Mouse (Mus musculus) lung, embryonic 16.5 days (tissue): ENCODE results near the gene Kif2a. TPM values are rescaled to one million over a fixed set of nuclear protein-coding genes. Genes with fewer than 3 reads are reported as not detected.

Experiments used
- ATAC-seq: fragments of 200-750 bp; cut with Nextera tagmentation; 2 replicates; pipeline ENCODE4 v1.8.0; 2017; ENCODE audit warnings: low read depth, mild to moderate bottlenecking, moderate library complexity
- H3K27ac ChIP-seq: fragments of 300-500 bp; sonication (generic); 2 replicates; pipeline ENCODE4 v1.5.1; 2014; ENCODE audit warnings: mild to moderate bottlenecking, control low read depth, low read length
- H3K27me3 ChIP-seq: fragments of 300-500 bp; sonication (generic); 2 replicates; pipeline ENCODE4 v1.6.1; 2014; ENCODE audit warnings: low read depth, low read length, mixed read lengths; ENCODE audit not compliant: control insufficient read depth, insufficient read depth
- H3K36me3 ChIP-seq: fragments of 300-500 bp; sonication (generic); 2 replicates; pipeline ENCODE4 v1.6.1; 2014; ENCODE audit warnings: low read length; ENCODE audit not compliant: control insufficient read depth, insufficient read depth
- H3K4me1 ChIP-seq: fragments of 300-500 bp; sonication (generic); replicated peaks from 2 replicates; pipeline ENCODE4 v1.6.1; 2014; ENCODE audit warnings: low read length, mixed read lengths; ENCODE audit not compliant: control insufficient read depth, insufficient read depth
- H3K4me2 ChIP-seq: fragments of 300-500 bp; sonication (generic); 2 replicates; pipeline ENCODE4 v1.6.1; 2014; ENCODE audit warnings: low read depth, low read length, control low read depth
- H3K4me3 ChIP-seq: fragments of 300-500 bp; sonication (generic); 2 replicates; pipeline ENCODE4 v1.5.1; 2014; ENCODE audit warnings: mild to moderate bottlenecking, low read length, control low read depth
- H3K9ac ChIP-seq: fragments of 300-500 bp; sonication (generic); 2 replicates; pipeline ENCODE4 v1.6.1; 2014; ENCODE audit warnings: low read length, control low read depth
- H3K9me3 ChIP-seq: fragments of 300-500 bp; sonication (generic); 2 replicates; pipeline ENCODE4 v1.6.1; 2016; ENCODE audit warnings: low read length; ENCODE audit not compliant: control insufficient read depth
- WGBS: fragments of 180-500 bp; shearing (Covaris S2); extraction: QIAGEN DNeasy Blood & Tissue Kit; methylation state at CpG from one replicate; pipeline ENCODE4 v1.1.7; 2014; 5-methylcytosine and 5-hydroxymethylcytosine counted together
- polyA plus RNA-seq: library from polyadenylated mRNA; unstranded; fragments of >200 nt; fragmentation: Nextera tagmentation; extraction: Ambion mirVana; gene quantifications from 2 replicates; pipeline ENCODE4 v1.2.1, GENCODE M21; 2015

Kif2a gene
- polyA plus RNA-seq, 1 experiment from 2014 or later: 14.4 TPM

GRCm38 (mm10) chr13:107027218-107027617 lies 5.3 kb upstream of the Kif2a start:
- Histone ChIP-seq H3K4me3 (no peak overlapping the region), H3K27ac (no peak overlapping the region), H3K9ac (no peak overlapping the region), H3K4me2 (no peak overlapping the region), H3K9me3 (no peaks in the 10 kb centered on the region), H3K36me3 (no peaks in the 10 kb centered on the region), H3K4me1 (no peaks in the 10 kb centered on the region), H3K27me3 (no peaks in the 10 kb centered on the region)
- ATAC-seq: no peak
- WGBS: 78% methylated on average over 4 of the region's 4 CpGs

GRCm38 (mm10) chr13:107025663-107026062 lies 3.7 kb upstream of the Kif2a start:
- H3K4me1 ChIP-seq: no peaks in the 10 kb centered on the region
- H3K4me3 ChIP-seq: no peak overlapping the region
- H3K9ac ChIP-seq: no peak overlapping the region
- H3K27ac ChIP-seq: no peak overlapping the region
- no peaks in the 10 kb centered on the region for H3K27me3 ChIP-seq
- WGBS: 56% methylated on average over 3 of the region's 3 CpGs
- H3K4me2 ChIP-seq: no peak overlapping the region
- no peaks in the 10 kb centered on the region for H3K36me3 ChIP-seq
- no peaks in the 10 kb centered on the region for H3K9me3 ChIP-seq
- ATAC-seq: no peak

GRCm38 (mm10) chr13:107022266-107023171 lies 593 bp upstream of the Kif2a start:
- 1% methylated on average over 59 of the region's 97 CpGs for WGBS
- peak; percentile 98 for ATAC-seq
- Histone ChIP-seq H3K9me3 (no peaks in the 10 kb centered on the region), H3K36me3 (no peaks in the 10 kb centered on the region), H3K27ac (peak overlapping the region; percentile 91), H3K4me3 (peak overlapping the region; percentile 96), H3K4me2 (peak overlapping the region; percentile 89), H3K9ac (peak overlapping the region; percentile 90), H3K4me1 (no peaks in the 10 kb centered on the region; the same call in 1 of the 2 replicates), H3K27me3 (no peaks in the 10 kb centered on the region)

- Histone ChIP-seq H3K9me3 (no peaks in the 10 kb centered on the region), H3K27me3 (no peaks in the 10 kb centered on the region), H3K27ac (no peak overlapping the region), H3K36me3 (no peaks in the 10 kb centered on the region), H3K9ac (no peak overlapping the region), H3K4me3 (no peak overlapping the region), H3K4me2 (no peak overlapping the region), H3K4me1 (peaks cover 4% of the 10 kb centered on the region; the same call in 1 of the 2 replicates)
- no peak for ATAC-seq
- 60% methylated on average over 2 of the region's 2 CpGs for WGBS
These were observed 2.5 kb downstream of the Kif2a start for GRCm38 (mm10) chr13:107019443-107019842.

- Histone ChIP-seq H3K36me3 (no peaks in the 10 kb centered on the region), H3K27me3 (no peaks in the 10 kb centered on the region), H3K27ac (no peak overlapping the region; the same call in 1 of the 2 replicates), H3K9ac (no peak overlapping the region), H3K9me3 (no peaks in the 10 kb centered on the region), H3K4me1 (peaks cover 9% of the 10 kb centered on the region), H3K4me2 (no peak overlapping the region), H3K4me3 (no peak overlapping the region)
- 68% methylated on average over 2 of the region's 2 CpGs for WGBS
- no peak for ATAC-seq
These were observed 8.0 kb downstream of the Kif2a start for GRCm38 (mm10) chr13:107013926-107014325.

- H3K9ac ChIP-seq: no peak overlapping the region
- peaks cover 9% of the 10 kb centered on the region for H3K4me1 ChIP-seq
- no peak overlapping the region for H3K4me3 ChIP-seq
- no peaks in the 10 kb centered on the region for H3K36me3 ChIP-seq
- no peaks in the 10 kb centered on the region for H3K9me3 ChIP-seq
- WGBS: 88% methylated on average over 2 of the region's 2 CpGs
- no peak for ATAC-seq
- no peaks in the 10 kb centered on the region for H3K27me3 ChIP-seq
- no peak overlapping the region for H3K4me2 ChIP-seq
- H3K27ac ChIP-seq: no peak overlapping the region
These were observed 10.3 kb downstream of the Kif2a start for GRCm38 (mm10) chr13:107011618-107012017.

GRCm38 (mm10) chr13:107008174-107008573 lies 13.8 kb downstream of the Kif2a start:
- Histone ChIP-seq H3K27me3 (no peaks in the 10 kb centered on the region), H3K4me3 (no peak overlapping the region), H3K27ac (no peak overlapping the region), H3K4me2 (no peak overlapping the region), H3K36me3 (no peaks in the 10 kb centered on the region), H3K9me3 (no peaks in the 10 kb centered on the region), H3K9ac (no peak overlapping the region), H3K4me1 (0 out of 2 replicates have a peak, but pooled peaks cover under 1% of the 10 kb centered on the region)
- 75% methylated on average over 4 of the region's 4 CpGs for WGBS
- no peak for ATAC-seq

- ATAC-seq: no peak
- peaks cover 5% of the 10 kb centered on the region; the same call in 1 of the 2 replicates for H3K4me1 ChIP-seq
- H3K4me2 ChIP-seq: no peak overlapping the region
- H3K9me3 ChIP-seq: no peaks in the 10 kb centered on the region
- H3K4me3 ChIP-seq: no peak overlapping the region
- H3K27ac ChIP-seq: no peak overlapping the region
- WGBS: 82% methylated on average over 2 of the region's 2 CpGs
- no peaks in the 10 kb centered on the region for H3K36me3 ChIP-seq
- H3K27me3 ChIP-seq: no peaks in the 10 kb centered on the region
- no peak overlapping the region for H3K9ac ChIP-seq
These were observed 18.7 kb downstream of the Kif2a start for GRCm38 (mm10) chr13:107003211-107003610.

GRCm38 (mm10) chr13:106998671-106999070 lies 23.3 kb downstream of the Kif2a start:
- no peak overlapping the region for H3K9ac ChIP-seq
- no peaks in the 10 kb centered on the region; the same call in 1 of the 2 replicates for H3K36me3 ChIP-seq
- H3K9me3 ChIP-seq: no peaks in the 10 kb centered on the region
- ATAC-seq: peak; percentile 61
- H3K27ac ChIP-seq: no peak overlapping the region
- no peak overlapping the region for H3K4me2 ChIP-seq
- H3K4me3 ChIP-seq: no peak overlapping the region
- WGBS: 48% methylated on average over 5 of the region's 5 CpGs
- no peaks in the 10 kb centered on the region for H3K27me3 ChIP-seq
- H3K4me1 ChIP-seq: peaks cover 5% of the 10 kb centered on the region; the same call in 1 of the 2 replicates
